Mouse (Mus musculus): Measurements from ENCODE around the gene Inpp5d. TPM values are rescaled to one million over a fixed set of nuclear protein-coding genes. Genes with fewer than 3 reads are reported as not detected.
"Not testable (repeated sequence)": the region's sequence is repeated elsewhere in the genome, so short reads cannot be mapped to it uniquely, and the experiment has no call there.

The Inpp5d gene
- total RNA-seq, 2 experiments from 2014 or later = 21.0 to 21.3 TPM

DNA sequence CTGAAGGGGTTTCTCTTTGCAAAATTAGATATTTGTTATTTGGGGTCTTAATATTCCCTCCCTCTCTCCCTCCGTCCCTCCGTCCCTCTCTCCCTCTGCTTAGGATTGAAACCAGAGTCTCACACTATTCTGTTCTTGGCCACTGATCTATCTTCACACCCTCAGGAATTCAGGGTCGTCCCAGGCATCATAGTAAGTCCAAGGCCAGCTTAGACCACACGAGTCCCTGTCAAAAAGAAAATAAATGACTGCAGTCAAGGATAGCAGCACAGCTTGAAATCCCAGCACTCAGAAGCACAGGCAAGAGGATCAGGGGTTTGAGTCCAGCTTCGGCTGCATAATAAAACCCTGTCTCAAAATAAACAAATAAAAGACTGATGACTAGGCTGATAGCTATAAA is 35.0 kb downstream of the Inpp5d start:
- no peak for DNase-seq (ENCODE audit: low spot score in 2 of 2)

DNA sequence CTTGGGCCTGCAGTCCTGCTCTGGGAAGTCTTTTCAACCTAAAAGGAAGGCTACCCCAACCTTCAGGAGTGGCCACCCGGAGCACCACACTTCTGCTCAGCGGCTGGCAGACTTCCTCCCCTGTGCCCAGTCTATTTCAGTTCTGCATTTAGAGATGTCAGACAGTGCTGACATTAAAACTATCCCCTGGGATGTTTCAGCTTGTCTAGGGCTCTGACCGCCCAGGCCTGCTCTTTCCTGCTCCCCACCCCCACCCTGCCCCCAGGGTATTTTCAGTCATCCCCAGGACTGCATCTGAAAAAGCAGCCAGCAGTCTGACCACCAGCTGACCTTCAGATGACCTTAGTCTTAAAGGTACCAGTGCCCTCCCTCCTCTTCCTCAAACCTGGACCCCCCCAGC is 38.0 kb downstream of the Inpp5d start:
- no peak for DNase-seq (ENCODE audit: low spot score in 2 of 2)

GRCm38 (mm10) chr1:87658485-87658884 is 38.4 kb downstream of the Inpp5d start:
- no peak for DNase-seq (ENCODE audit: low spot score in 2 of 2)

DNA sequence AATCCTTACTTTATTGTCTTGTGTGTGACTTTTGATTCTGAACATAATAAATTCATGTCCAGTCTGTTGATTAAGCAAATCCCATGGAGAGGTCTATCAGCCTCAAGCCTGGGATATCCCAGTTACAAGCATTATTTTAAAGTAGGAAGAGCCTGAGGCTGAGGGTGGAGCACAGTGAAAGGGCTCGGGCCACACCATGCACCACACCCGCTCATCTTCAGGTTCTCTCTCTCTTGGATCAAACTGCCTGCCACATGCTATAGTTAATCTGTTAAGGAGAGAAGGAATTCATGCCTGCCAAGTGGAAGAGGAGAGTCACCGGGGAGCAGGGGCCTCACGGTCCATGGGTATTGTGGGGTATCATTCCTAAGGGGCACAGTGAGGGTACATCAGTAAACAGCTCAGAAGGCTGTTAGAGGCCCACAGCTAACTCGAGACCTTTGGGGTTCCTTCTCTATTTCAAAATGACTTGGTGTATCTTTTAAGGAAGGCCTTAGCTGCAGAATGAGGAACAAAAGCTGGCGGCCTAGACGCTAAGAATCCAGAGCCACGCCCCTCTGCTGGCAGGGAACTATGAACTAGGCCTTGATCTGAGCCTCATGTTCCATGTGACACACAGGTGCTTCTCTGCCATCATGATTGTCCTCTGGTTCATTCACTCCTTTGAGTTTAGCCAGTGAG is 39.0 kb downstream of the Inpp5d start:
- DNase-seq (ENCODE audit: low spot score in 2 of 2) = peak in 1 of 2 experiments; percentile 54

DNA sequence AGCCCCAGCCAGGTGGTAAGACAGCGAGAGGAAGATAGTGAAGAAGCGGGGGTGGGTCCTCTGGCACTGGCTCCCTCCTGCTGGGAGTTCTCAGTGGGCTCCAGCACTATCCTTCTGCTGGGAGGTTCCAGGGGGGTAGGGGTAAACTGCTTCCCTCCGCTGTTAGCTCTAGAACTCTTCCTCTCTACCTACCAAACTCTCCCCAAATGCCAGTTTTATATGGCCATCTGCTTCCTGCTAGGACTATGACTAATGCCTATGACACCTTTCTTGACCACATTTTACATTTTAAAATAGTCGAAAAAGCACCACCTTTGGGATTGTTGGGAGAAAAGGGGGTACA is 39.5 kb downstream of the Inpp5d start:
- DNase-seq (ENCODE audit: low spot score in 2 of 2) = no peak

- DNase-seq (ENCODE audit: low spot score in 2 of 2) = no peak
These were observed 40.6 kb downstream of the Inpp5d start for GRCm38 (mm10) chr1:87660740-87661139.

- no peak for DNase-seq (ENCODE audit: low spot score in 2 of 2)
These were observed 43.9 kb downstream of the Inpp5d start for GRCm38 (mm10) chr1:87663992-87664391.

GRCm38 (mm10) chr1:87667006-87667405 is 46.9 kb downstream of the Inpp5d start:
- no peak for DNase-seq (ENCODE audit: low spot score in 2 of 2)

- DNase-seq (ENCODE audit: low spot score in 2 of 2) = no peak
These were observed 48.2 kb downstream of the Inpp5d start for GRCm38 (mm10) chr1:87668300-87668699.

GRCm38 (mm10) chr1:87671483-87671882 is 51.4 kb downstream of the Inpp5d start:
- DNase-seq (ENCODE audit: low spot score in 2 of 2) = no peak

GRCm38 (mm10) chr1:87673822-87674604 is 53.9 kb downstream of the Inpp5d start:
- no peak for DNase-seq (ENCODE audit: low spot score in 2 of 2)

- DNase-seq (ENCODE audit: low spot score in 2 of 2) = no peak
These were observed 55.9 kb downstream of the Inpp5d start for GRCm38 (mm10) chr1:87676006-87676405.

DNA sequence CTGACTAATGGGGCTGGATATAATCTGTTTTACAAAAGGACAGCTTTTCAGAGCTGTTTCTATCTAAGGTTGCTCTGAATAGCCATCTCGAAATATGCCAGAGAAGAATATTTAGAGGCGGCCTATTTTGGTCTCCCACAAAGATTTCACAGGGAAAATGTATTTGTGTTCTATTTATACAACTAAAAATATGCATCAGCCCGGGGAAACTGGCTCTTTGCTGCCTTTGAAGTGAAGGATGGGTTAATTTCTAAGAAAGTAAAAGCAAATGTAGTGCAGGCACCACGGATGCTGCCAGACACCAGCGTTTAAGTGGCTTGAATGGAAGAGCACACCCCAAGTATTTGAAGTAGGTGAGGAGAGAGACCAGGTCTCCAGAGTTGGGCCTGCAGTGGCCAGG is 59.0 kb downstream of the Inpp5d start:
- DNase-seq (ENCODE audit: low spot score in 2 of 2) = no peak

GRCm38 (mm10) chr1:87680950-87681349 is 60.8 kb downstream of the Inpp5d start:
- no peak for DNase-seq (ENCODE audit: low spot score in 2 of 2)

DNA sequence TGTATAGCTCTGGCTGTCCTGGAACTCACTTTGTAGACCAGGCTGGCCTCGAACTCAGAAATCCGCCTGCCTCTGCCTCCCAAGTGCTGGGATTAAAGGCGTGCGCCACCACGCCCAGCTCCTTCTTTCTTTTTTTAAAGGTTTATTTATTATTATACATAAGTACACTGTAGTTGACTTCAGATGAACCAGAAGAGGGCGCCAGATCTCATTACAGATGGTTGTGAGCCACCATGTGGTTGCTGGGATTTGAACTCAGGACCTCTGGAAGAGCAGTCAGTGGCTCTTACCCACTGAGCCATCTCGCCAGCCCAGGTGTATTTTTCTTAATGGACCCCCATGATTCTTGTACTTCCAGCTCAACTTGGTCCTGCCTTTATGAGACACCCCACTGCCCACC is 62.4 kb downstream of the Inpp5d start:
- DNase-seq (ENCODE audit: low spot score in 2 of 2) = not testable (repeated sequence)

- DNase-seq (ENCODE audit: low spot score in 2 of 2) = no peak
These were observed 64.0 kb downstream of the Inpp5d start for GRCm38 (mm10) chr1:87684071-87684470.

DNA sequence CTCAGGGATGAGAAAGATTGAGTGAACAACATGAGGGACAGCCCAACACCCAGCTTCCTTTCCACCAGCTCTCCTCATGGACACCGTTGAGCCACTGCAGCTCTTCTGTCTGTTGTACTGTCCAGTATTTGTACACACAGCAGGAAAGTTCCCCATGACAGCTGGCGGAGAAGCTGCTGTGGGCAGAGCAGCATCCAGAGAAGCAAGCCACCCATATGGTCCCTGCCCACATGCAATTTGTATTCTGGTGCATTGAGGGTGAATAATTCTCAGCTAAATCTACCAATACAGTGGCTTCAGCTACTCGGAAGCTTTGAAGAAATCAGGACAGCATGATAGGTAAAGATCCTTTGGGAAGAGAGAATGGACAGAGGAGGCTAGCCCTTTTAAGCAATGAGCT is 64.7 kb downstream of the Inpp5d start:
- peak in 1 of 2 experiments; percentile 53 for DNase-seq (ENCODE audit: low spot score in 2 of 2)

DNA sequence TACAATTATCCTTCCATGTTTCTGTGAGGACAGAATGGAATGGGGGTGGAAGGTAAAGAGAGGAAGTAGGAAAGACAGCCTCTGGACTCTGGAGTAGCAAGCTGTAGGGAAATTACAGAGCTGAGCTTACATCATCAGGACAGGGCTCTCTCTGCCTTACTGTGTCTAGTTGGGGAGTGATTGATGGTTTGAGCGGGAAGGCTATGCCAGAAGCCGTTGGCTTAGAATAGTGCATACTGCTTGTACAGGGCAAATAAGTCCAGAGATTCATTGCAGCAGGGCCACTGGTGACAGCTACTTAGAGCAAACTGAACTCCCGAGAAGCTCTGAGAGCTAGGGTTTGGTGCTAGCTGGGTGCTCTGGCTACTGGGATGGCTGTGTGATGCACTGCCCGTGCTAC is 66.2 kb downstream of the Inpp5d start:
- DNase-seq (ENCODE audit: low spot score in 2 of 2) = no peak

DNA sequence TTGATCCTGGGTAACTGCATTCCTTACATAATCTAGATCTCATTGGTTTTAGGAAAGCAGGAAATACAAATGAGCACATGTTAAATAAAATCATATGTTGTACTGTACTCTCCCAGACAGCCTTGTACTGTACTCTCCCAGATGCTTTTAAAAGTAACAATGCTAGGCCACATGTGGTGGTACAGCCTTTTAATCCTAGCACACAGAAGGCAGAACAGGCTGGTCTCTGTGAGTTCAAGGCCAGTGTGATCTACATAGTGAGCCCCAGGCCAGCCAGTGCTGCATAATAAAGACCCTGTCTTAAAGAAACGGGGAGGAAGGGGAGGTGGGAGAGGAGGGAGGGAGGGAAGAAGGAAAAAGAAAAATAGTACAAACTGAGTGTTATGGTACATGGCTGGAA is 66.9 kb downstream of the Inpp5d start:
- no peak for DNase-seq (ENCODE audit: low spot score in 2 of 2)

GRCm38 (mm10) chr1:87689661-87690341 is 69.7 kb downstream of the Inpp5d start:
- DNase-seq (ENCODE audit: low spot score in 2 of 2) = no peak

- DNase-seq (ENCODE audit: low spot score in 2 of 2) = no peak
These were observed 76.2 kb downstream of the Inpp5d start for GRCm38 (mm10) chr1:87696358-87696757.

GRCm38 (mm10) chr1:87698010-87698409 is 77.9 kb downstream of the Inpp5d start:
- DNase-seq (ENCODE audit: low spot score in 2 of 2) = no peak
